Mouse (Mus musculus) liver, embryonic 15.5 days (tissue): ENCODE results near the gene Mrpl24. TPM values are rescaled to one million over a fixed set of nuclear protein-coding genes. Genes with fewer than 3 reads are reported as not detected.
A peak's percentile ranks its signal among the peaks of the same experiment; 100 is the strongest.

Source experiments
- ATAC-seq: fragments of 200-750 bp; cut with Nextera tagmentation; 2 replicates; pipeline ENCODE4 v1.8.0; 2017; ENCODE audit warnings: moderate number of reproducible peaks, mild to moderate bottlenecking, moderate library complexity; ENCODE audit not compliant: insufficient read depth
- H3K27ac ChIP-seq: fragments of 300-500 bp; sonication (generic); replicated peaks from 2 replicates; pipeline ENCODE4 v1.5.1; 2015; ENCODE audit warnings: mild to moderate bottlenecking, inconsistent platforms
- H3K27me3 ChIP-seq: fragments of 300-500 bp; sonication (generic); 2 replicates; pipeline ENCODE4 v1.6.1; 2015; ENCODE audit warnings: mild to moderate bottlenecking, inconsistent platforms
- H3K36me3 ChIP-seq: fragments of 300-500 bp; sonication (generic); replicated peaks from 2 replicates; pipeline ENCODE4 v1.6.1; 2015; ENCODE audit warnings: moderate library complexity, mild to moderate bottlenecking, inconsistent platforms
- H3K4me1 ChIP-seq: fragments of 300-500 bp; sonication (generic); replicated peaks from 2 replicates; pipeline ENCODE4 v1.6.1; 2015; ENCODE audit warnings: inconsistent platforms
- H3K4me2 ChIP-seq: fragments of 300-500 bp; sonication (generic); 2 replicates; pipeline ENCODE4 v1.6.1; 2015; ENCODE audit warnings: moderate library complexity, mild to moderate bottlenecking, inconsistent platforms
- H3K4me3 ChIP-seq: fragments of 300-500 bp; sonication (generic); replicated peaks from 2 replicates; pipeline ENCODE4 v1.5.1; 2015; ENCODE audit warnings: mild to moderate bottlenecking, inconsistent platforms
- H3K9ac ChIP-seq: fragments of 300-500 bp; sonication (generic); 2 replicates; pipeline ENCODE4 v1.6.1; 2015; ENCODE audit warnings: moderate library complexity, mild to moderate bottlenecking, inconsistent platforms
- H3K9me3 ChIP-seq: fragments of 300-500 bp; sonication (generic); replicated peaks from 2 replicates; pipeline ENCODE4 v1.6.1; 2016; ENCODE audit warnings: inconsistent platforms
- WGBS: fragments of 180-500 bp; shearing (Covaris S2); methylation state at CpG from one replicate; pipeline ENCODE4 v1.1.7; 2015; ENCODE audit warnings: mixed read lengths; ENCODE audit not compliant: insufficient replicate concordance; 5-methylcytosine and 5-hydroxymethylcytosine counted together
- polyA plus RNA-seq: library from polyadenylated mRNA; unstranded; fragments of >200 nt; fragmentation: Nextera tagmentation; extraction: Ambion mirVana; gene quantifications from 2 replicates; pipeline ENCODE4 v1.2.1, GENCODE M21; 2015

The Mrpl24 gene
- polyA plus RNA-seq, 1 experiment from 2014 or later, result 33.5 TPM

DNA sequence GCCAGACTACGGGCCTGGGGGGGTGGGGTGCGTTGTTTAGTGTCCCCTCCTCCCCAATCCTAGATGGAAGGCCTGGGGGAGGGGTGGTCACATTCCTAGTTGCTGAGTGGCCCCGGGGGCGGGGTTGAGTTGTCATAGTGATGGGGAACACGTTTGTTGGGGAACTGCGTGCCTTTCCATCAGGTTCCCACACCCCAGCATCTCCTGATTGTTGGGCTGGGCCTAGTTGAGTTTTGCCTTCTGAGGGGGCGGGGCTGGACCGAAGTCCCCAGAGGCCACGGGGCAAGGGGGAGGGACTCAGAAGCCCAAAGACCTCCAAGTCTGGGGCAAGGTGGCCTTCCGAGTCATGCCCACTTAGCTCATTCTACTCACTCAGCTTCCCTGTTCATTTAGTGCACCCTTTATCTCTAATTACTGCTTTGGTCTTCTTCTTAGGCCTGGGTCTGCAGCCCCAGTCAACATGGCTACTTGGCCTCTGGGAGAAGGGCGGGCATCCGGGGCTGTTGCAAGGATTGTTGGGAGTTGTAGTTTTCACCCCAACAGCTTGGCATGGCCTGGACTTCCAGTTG is 8.6 kb upstream of the Mrpl24 start:
- Histone ChIP-seq H3K4me1 (peaks cover 81% of the 10 kb centered on the region), H3K27ac (peak overlapping the region; percentile 85), H3K9me3 (no peaks in the 10 kb centered on the region), H3K27me3 (no peaks in the 10 kb centered on the region), H3K9ac (peak overlapping the region; percentile 99; the same call in 1 of the 2 replicates), H3K4me2 (peak overlapping the region; percentile 83), H3K4me3 (peak overlapping the region; percentile 95), H3K36me3 (peaks cover 45% of the 10 kb centered on the region)
- ATAC-seq, result peak; percentile 10
- WGBS, result 13% methylated on average over 12 of the region's 12 CpGs

DNA sequence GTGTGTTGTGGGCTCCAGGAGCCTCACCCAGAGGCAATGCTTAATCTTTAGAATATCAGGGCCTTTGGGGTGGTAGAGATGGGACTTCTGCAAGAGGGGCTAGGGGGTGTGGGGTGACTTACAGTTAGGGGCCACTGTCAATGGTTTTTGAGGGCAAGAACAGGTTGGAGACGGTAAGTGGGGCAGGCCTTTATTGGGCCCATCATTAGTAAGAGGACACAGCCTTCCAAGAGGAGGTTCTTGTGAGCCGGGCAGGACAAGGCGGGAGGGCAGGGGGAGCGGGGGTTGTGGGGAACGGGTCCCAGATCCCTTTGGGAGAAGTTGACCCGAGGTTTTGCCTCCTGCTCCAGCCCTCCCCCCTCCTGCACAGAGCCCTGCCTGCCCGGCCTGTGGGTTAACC is 5.8 kb upstream of the Mrpl24 start:
- Histone ChIP-seq H3K27me3 (no peaks in the 10 kb centered on the region), H3K4me2 (peak overlapping the region; percentile 32), H3K27ac (peak overlapping the region; percentile 53), H3K4me1 (peaks cover 69% of the 10 kb centered on the region), H3K9ac (peak overlapping the region; percentile 4; the same call in 1 of the 2 replicates), H3K4me3 (no peak overlapping the region), H3K36me3 (peaks cover 67% of the 10 kb centered on the region), H3K9me3 (no peaks in the 10 kb centered on the region)
- WGBS, result 69% methylated on average over 7 of the region's 7 CpGs
- ATAC-seq, result no peak

DNA sequence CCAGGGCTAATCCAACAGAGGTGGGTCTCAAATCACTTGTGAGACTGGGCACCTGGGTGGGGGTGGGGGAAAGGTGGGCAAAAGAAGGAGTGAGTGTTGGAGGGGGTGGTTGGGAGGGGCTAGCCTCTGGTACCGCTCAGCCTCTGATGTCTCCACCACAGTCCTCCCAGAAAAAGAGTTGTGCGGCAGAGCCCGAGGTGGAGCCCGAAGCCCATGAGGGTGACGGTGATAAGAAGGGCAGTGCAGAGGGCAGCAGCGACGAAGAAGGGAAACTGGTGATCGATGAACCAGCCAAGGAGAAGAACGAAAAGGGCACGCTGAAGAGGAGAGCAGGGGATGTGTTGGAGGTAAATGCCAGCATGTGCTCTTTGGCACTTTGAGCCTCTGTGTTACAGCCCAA is 5.4 kb upstream of the Mrpl24 start:
- Histone ChIP-seq H3K4me2 (peak overlapping the region; percentile 32), H3K9ac (peak overlapping the region; percentile 23; the same call in 1 of the 2 replicates), H3K9me3 (no peaks in the 10 kb centered on the region), H3K4me3 (no peak overlapping the region), H3K4me1 (peaks cover 69% of the 10 kb centered on the region), H3K36me3 (peaks cover 67% of the 10 kb centered on the region), H3K27me3 (no peaks in the 10 kb centered on the region), H3K27ac (peak overlapping the region; percentile 53)
- 52% methylated on average over 10 of the region's 10 CpGs for WGBS
- ATAC-seq, result no peak; the same call in 1 of the 2 replicates

DNA sequence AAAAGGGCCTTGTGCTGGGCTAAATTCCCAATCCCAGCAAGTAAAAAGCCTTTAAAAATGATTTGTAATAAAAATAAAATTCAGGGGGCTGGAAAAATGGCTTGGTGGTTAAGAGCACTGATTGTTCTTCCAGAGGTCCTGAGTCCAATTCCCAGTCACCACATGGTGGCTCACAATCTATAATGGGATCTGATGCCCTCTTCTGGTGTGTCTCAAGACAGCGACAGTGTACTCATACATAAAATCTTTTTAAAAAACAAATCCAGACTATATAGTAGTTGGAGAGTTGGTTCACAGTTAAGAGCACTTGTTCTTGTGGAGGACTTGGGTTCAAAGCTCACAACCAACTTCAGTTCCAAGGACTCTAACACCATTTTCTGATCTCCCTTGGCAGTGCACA is 2.3 kb upstream of the Mrpl24 start:
- no peak overlapping the region for H3K4me2 ChIP-seq
- peaks cover 61% of the 10 kb centered on the region for H3K36me3 ChIP-seq
- H3K27me3 ChIP-seq, result no peaks in the 10 kb centered on the region
- no peak overlapping the region for H3K27ac ChIP-seq
- H3K4me3 ChIP-seq, result no peak overlapping the region
- peaks cover 58% of the 10 kb centered on the region for H3K4me1 ChIP-seq
- no peak for ATAC-seq
- H3K9ac ChIP-seq, result no peak overlapping the region
- H3K9me3 ChIP-seq, result no peaks in the 10 kb centered on the region
- WGBS, result 91% methylated on average over 1 of the region's 1 CpGs

DNA sequence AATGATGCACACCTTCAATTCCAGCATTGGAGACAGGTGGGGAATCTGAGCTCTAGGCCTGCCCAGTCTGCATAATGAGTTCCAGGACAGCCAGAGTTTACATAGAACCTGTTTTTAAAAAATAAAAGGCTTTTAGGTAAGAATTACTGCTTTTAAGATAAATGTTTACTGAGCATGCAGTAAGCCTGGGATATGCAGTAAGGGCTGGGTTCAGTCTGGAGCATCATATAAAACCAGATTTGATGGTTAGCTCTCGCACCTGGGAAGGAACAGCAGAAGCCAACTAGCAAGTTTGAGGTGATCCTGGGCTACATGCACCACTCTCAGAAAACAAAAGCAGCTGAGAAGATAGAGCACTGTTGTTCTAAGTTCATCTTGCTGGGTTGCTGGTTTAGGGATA is 755 bp upstream of the Mrpl24 start:
- Histone ChIP-seq H3K27ac (peak overlapping the region; percentile 82), H3K27me3 (no peaks in the 10 kb centered on the region), H3K4me2 (peak overlapping the region; percentile 85), H3K9ac (no peak overlapping the region), H3K36me3 (peaks cover 61% of the 10 kb centered on the region), H3K4me1 (peaks cover 43% of the 10 kb centered on the region), H3K9me3 (no peaks in the 10 kb centered on the region), H3K4me3 (peak overlapping the region; percentile 69; the same call in 1 of the 2 replicates)
- no peak for ATAC-seq
- WGBS, result 80% methylated on average over 1 of the region's 1 CpGs

DNA sequence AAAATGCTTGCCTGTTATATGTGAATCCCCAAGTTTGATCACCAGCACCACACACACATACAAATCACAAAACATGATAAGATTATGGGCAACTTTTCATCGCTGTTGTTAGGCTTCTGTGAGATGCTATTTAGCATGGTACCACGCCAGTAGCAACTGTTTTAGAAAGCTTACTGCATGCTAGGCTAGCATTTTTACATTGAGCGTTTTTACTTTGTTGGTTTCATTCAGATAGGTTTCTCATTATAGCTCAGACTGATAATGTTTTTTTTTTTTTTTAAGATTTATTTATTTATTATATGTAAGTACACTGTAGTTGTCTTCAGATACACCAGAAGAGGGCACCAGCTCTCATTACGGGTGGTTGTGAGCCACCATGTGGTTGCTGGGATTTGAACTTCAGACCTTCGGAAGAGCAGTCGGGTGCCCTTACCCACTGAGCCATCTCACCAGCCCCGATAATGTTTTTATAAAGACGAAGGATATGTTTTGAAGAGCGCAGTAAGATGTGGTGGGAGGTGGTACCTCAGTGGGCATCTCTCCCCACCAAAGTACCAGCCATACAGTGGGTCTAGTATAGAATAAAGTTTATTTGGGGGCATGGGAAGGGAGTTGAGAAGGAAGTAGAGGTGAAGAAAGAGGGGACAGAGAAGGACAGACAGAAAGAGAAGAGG is 1.1 kb downstream of the Mrpl24 start:
- H3K4me3 ChIP-seq, result peak overlapping the region; percentile 69
- no peak overlapping the region; the same call in 1 of the 2 replicates for H3K27ac ChIP-seq
- no peaks in the 10 kb centered on the region for H3K9me3 ChIP-seq
- H3K36me3 ChIP-seq, result peaks cover 61% of the 10 kb centered on the region
- peak overlapping the region; percentile 85 for H3K4me2 ChIP-seq
- ATAC-seq, result no peak
- peaks cover 27% of the 10 kb centered on the region for H3K4me1 ChIP-seq
- no peaks in the 10 kb centered on the region for H3K27me3 ChIP-seq
- H3K9ac ChIP-seq, result peak overlapping the region; percentile 75
- WGBS, result 54% methylated on average over 9 of the region's 9 CpGs

DNA sequence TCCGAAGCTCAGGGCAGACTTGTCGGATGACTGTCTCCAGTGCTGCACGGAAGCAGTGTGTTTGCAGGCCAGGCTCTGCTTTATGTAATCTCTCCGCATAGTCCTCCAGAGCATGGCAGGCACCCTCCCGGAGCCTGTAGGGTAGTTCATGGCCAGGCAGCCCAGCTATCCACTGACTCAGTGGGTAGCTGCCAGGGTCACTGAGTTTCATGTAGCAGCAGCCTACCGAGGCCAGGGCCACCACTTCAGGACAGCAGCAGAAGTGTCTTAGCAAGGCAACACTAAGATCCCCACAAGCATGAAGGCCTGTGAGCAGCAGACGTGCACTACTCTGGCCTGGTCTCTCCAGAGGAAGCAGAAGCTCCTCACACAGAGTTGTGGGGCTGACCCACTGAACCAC is 5.7 kb downstream of the Mrpl24 start:
- no peaks in the 10 kb centered on the region for H3K9me3 ChIP-seq
- no peak for ATAC-seq
- H3K4me2 ChIP-seq, result no peak overlapping the region
- H3K36me3 ChIP-seq, result peaks cover 61% of the 10 kb centered on the region
- 80% methylated on average over 7 of the region's 7 CpGs for WGBS
- H3K4me1 ChIP-seq, result peaks cover 26% of the 10 kb centered on the region
- no peak overlapping the region for H3K4me3 ChIP-seq
- no peak overlapping the region for H3K27ac ChIP-seq
- no peak overlapping the region for H3K9ac ChIP-seq
- no peaks in the 10 kb centered on the region for H3K27me3 ChIP-seq

DNA sequence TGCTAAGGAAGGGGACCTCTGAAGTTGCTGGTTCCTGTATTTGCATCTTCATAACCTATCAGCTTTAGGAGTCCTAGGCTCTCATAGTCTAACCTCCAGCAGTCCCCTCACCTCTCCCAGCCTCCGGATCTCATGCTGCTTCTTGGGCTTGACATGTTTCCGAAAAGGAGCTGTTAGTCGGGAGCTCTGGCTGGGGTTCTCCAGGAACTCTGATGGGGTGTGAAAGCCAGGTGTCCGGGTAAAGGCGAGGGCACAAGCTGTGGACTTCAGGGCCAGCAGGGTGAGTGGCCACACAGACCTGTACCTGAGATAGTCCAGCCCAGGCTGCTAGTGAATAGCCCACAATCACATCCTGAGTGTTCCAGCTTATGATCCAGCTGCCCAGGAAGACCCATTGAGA is 8.1 kb downstream of the Mrpl24 start:
- Histone ChIP-seq H3K36me3 (peaks cover 66% of the 10 kb centered on the region), H3K9ac (no peak overlapping the region), H3K27ac (no peak overlapping the region), H3K4me2 (no peak overlapping the region), H3K9me3 (no peaks in the 10 kb centered on the region), H3K4me3 (no peak overlapping the region), H3K27me3 (no peaks in the 10 kb centered on the region), H3K4me1 (peaks cover 30% of the 10 kb centered on the region)
- 81% methylated on average over 5 of the region's 5 CpGs for WGBS
- no peak for ATAC-seq

DNA sequence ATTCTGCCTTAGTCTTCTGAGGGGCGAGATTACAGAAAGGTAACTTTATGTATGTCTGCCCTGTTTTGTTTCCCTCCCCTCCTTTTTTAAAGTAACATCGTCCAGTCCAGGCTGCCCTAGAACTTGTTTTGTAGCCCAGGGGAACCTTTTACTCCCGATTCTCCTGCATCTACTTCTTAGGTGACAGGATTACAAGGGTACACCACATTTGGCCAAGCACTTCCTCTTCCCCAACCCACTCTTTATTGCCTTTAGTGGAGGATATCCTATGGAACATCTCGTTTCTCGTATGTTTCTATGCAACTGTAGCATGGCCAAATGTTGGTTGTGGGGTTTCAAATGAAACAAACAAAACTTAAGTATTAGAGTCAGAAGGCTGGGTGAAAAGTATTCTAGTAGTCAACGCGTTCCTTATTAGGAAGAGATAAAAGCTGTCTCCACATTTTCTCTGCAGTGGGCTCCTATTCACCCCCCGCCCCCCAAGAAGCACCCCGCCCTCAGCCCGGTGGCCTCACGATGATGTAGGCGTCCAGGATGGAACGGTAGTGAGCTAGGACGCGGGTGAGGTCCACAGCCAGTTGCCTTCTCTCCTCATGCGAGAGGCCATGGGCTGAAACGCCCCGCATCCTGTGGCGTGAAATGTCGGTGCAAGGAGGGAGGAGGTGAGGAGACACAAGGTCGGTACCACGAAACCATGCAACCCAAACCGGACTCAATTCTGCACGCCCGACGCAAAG is 10.2 kb downstream of the Mrpl24 start:
- Histone ChIP-seq H3K4me3 (peak overlapping the region; percentile 86), H3K27me3 (no peaks in the 10 kb centered on the region), H3K4me2 (peak overlapping the region; percentile 87), H3K36me3 (peaks cover 63% of the 10 kb centered on the region), H3K27ac (peak overlapping the region; percentile 89), H3K9ac (peak overlapping the region; percentile 79), H3K4me1 (peaks cover 41% of the 10 kb centered on the region), H3K9me3 (no peaks in the 10 kb centered on the region)
- ATAC-seq, result peak; percentile 47
- 3% methylated on average over 26 of the region's 26 CpGs for WGBS

DNA sequence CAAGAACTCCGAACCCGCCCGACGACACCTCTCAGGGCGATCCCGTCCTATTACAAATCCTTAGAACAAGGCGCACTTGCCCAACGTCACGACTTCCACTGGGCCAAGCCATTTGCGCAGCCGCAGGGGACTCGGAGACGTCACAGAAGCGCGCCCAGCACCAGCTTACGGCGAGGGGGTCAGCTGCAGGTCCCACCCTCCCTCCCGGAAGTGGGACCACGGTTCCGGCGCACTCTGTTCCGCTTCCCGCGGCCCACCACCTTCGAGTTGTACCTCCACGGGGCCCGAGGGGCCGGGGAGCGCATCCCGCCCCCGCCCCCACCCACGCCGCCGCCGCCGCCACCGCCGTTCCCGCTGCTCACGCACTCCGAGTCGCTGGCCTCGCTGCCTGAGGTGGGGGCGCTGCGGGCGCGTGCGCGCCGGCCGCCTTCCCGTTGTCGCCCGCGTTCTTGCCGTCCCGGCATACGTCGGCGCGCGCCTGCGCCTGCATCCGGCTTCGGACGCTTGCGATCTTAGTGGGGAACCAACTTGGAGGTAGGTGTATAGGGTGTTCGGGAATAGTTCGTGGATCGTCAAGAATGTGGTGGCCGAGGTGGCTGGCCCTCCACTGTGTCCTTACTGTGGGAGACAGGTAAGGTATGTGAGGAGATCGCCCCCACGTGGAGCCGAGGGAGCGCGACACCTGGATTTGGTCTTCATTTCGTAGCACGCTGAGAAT is 10.9 kb downstream of the Mrpl24 start, which contains the start of the genes Isg20l2 and Rrnad1:
Isg20l2 (plus strand) TSS at position 237 of the 718 bp plus-strand sequence.
Rrnad1 (minus strand) TSS at position 640 of the 718 bp plus-strand sequence.
- Histone ChIP-seq H3K4me1 (peaks cover 48% of the 10 kb centered on the region), H3K36me3 (peaks cover 63% of the 10 kb centered on the region), H3K4me3 (peak within 1 kb of the TSS; percentile 86), H3K9ac (peak within 1 kb of the TSS; percentile 79), H3K9me3 (no peaks in the 10 kb centered on the region), H3K27me3 (no peaks in the 10 kb centered on the region), H3K27ac (peak within 1 kb of the TSS; percentile 89), H3K4me2 (peak within 1 kb of the TSS; percentile 87)
- under 1% methylated on average over 78 of the region's 78 CpGs for WGBS
- ATAC-seq, result peak; percentile 92
